Comparison of ENCODE assay signal across 25 mouse cellular contexts in genomic region chr2:75291674-75292073, GRCm38 (mm10).
A peak's percentile ranks its signal among the peaks of the same experiment; 100 is the strongest.
DNase-seq lines count a peak whose midpoint lies in the region; ATAC-seq and TF ChIP-seq lines count a peak whose summit lies in the region.
"Had no signal": no experiment of that assay in that cellular context is flagged by ENCODE, and none has a peak within 500 bp of the region (broad histone marks: within the 10 kb centered on the region; RNA-seq: fewer than 3 reads in every experiment).

No protein-coding gene starts in this region.

- intact Hi-C loops in heart, adult 2 months (cut with DNase I), result no loop called here
- intact Hi-C loops in left cerebral cortex, adult 2 months (cut with DNase I), result no loop called here
- intact Hi-C loops in left cerebral cortex, postnatal 14 days (cut with DNase I), result no loop called here

- H3K9ac ChIP-seq in heart, adult 2 months (ENCODE audit: low read depth, low read length), result no peak overlapping the region
- no peak overlapping the region for H3K9ac ChIP-seq in heart, embryonic 11.5 days (ENCODE audit: low read depth, low read length)
- H3K9ac ChIP-seq: embryonic facial prominence, embryonic 13.5 days; forebrain, embryonic 12.5 days; forebrain, embryonic 15.5 days; hindbrain, embryonic 13.5 days had no signal

- no peak overlapping the region for H3K4me3 ChIP-seq in heart, adult 2 months
- H3K4me3 ChIP-seq in heart, embryonic 11.5 days (ENCODE audit: low read depth, low read length), result no peak overlapping the region
- H3K4me3 ChIP-seq in left cerebral cortex, adult 2 months, result no peak overlapping the region
- H3K4me3 ChIP-seq: embryonic facial prominence, embryonic 10.5 days; embryonic facial prominence, embryonic 13.5 days; erythroblast, embryonic 14.5 days; forebrain, embryonic 12.5 days; forebrain, embryonic 15.5 days; heart, embryonic 10.5 days; hindbrain, embryonic 13.5 days had no signal

- TF ChIP-seq POLR2A in heart, adult 2 months (IDR thresholded peaks at IDR 0.05; ENCODE audit: insufficient read depth, low read depth, low read length), result no peak

- 88% methylated on average over 2 of the region's 2 CpGs for WGBS in heart, adult 2 months
- WGBS in heart, embryonic 11.5 days (ENCODE audit: insufficient replicate concordance), result 82% methylated on average over 2 of the region's 2 CpGs

- H3K36me3 ChIP-seq in heart, adult 2 months (ENCODE audit: control insufficient read depth, insufficient read depth, low read length), result no peaks in the 10 kb centered on the region
- no peaks in the 10 kb centered on the region for H3K36me3 ChIP-seq in heart, embryonic 11.5 days (ENCODE audit: control insufficient read depth, insufficient read depth, low read length)
- H3K36me3 ChIP-seq: embryonic facial prominence, embryonic 10.5 days; embryonic facial prominence, embryonic 13.5 days; forebrain, embryonic 12.5 days; forebrain, embryonic 15.5 days; heart, embryonic 10.5 days; hindbrain, embryonic 13.5 days had no signal

- no peak overlapping the region for H3K4me2 ChIP-seq in heart, embryonic 11.5 days
- H3K4me2 ChIP-seq: embryonic facial prominence, embryonic 13.5 days; forebrain, embryonic 12.5 days; forebrain, embryonic 15.5 days; hindbrain, embryonic 13.5 days had no signal

- no peaks in the 10 kb centered on the region for H3K27me3 ChIP-seq in heart, adult 2 months (ENCODE audit: control insufficient read depth, insufficient read depth, low read length)
- H3K27me3 ChIP-seq in heart, embryonic 11.5 days (ENCODE audit: control insufficient read depth, insufficient read depth, low read length), result no peaks in the 10 kb centered on the region
- H3K27me3 ChIP-seq: embryonic facial prominence, embryonic 13.5 days; forebrain, embryonic 12.5 days; hindbrain, embryonic 13.5 days had no signal

- DNase-seq in heart, adult 2 months, result no peak
- DNase-seq in left cerebral cortex, adult 2 months (ENCODE audit: extremely low spot score in 1 of 2, low spot score in 2 of 2), result no peak
- no peak for DNase-seq in left cerebral cortex, postnatal 14 days (ENCODE audit: low spot score in 2 of 2)
- peak; percentile 11 for DNase-seq in adipocyte (ENCODE audit: low spot score)
- DNase-seq in embryo, embryonic 11 days, result no peak
- DNase-seq: adrenal gland, adult 8-10 months; adrenal gland, postnatal 25 days; cerebellum, adult 18-20 months; cerebellum, adult 9-11 months; cerebellum, postnatal 25 days; gastrocnemius, postnatal 10 days; gastrocnemius, postnatal 36 days; kidney, adult 18-20 months had no signal

- no peak for TF ChIP-seq EP300 in heart, adult 2 months (IDR thresholded peaks at IDR 0.05; ENCODE audit: insufficient read depth, low read depth, low read length)

- H3K9me3 ChIP-seq in heart, embryonic 11.5 days (replicated peaks; ENCODE audit: control insufficient read depth, low read length), result no peaks in the 10 kb centered on the region
- H3K9me3 ChIP-seq: embryonic facial prominence, embryonic 10.5 days; embryonic facial prominence, embryonic 13.5 days; forebrain, embryonic 12.5 days; forebrain, embryonic 15.5 days; heart, embryonic 10.5 days; hindbrain, embryonic 13.5 days had no signal

- no peak for ATAC-seq in heart, embryonic 11.5 days (replicated peaks; ENCODE audit: insufficient number of reproducible peaks, low FRiP score, low TSS enrichment)
- ATAC-seq: CD4-positive, CD25-positive, alpha-beta regulatory T cell, adult 4 months; forebrain, embryonic 15.5 days; hindbrain, embryonic 16.5 days; inflammation-experienced regulatory T-cells, adult 6 months; intestine, embryonic 16.5 days had no signal

- no peaks in the 10 kb centered on the region for H3K79me2 ChIP-seq in heart, adult 2 months (replicated peaks; ENCODE audit: control insufficient read depth, insufficient read depth, low read length)

- H3K4me1 ChIP-seq in heart, adult 2 months (ENCODE audit: control insufficient read depth, insufficient read depth, low read length), result no peaks in the 10 kb centered on the region
- no peaks in the 10 kb centered on the region for H3K4me1 ChIP-seq in heart, embryonic 11.5 days (ENCODE audit: control insufficient read depth, insufficient read depth, low read length)
- H3K4me1 ChIP-seq: embryonic facial prominence, embryonic 10.5 days; embryonic facial prominence, embryonic 13.5 days; forebrain, embryonic 12.5 days; forebrain, embryonic 15.5 days; heart, embryonic 10.5 days had no signal

- peak; percentile 20 for TF ChIP-seq CTCF in heart, adult 2 months (IDR thresholded peaks at IDR 0.05)
- TF ChIP-seq CTCF in left cerebral cortex, adult 2 months (IDR thresholded peaks at IDR 0.05), result peak; percentile 6

- no peak overlapping the region for H3K27ac ChIP-seq in heart, adult 2 months
- no peak overlapping the region for H3K27ac ChIP-seq in heart, embryonic 11.5 days (ENCODE audit: low read depth, low read length)
- H3K27ac ChIP-seq in left cerebral cortex, adult 2 months, result no peak overlapping the region
- H3K27ac ChIP-seq: embryonic facial prominence, embryonic 10.5 days; embryonic facial prominence, embryonic 13.5 days; forebrain, embryonic 12.5 days; forebrain, embryonic 15.5 days; heart, embryonic 10.5 days; hindbrain, embryonic 13.5 days had no signal
